Mouse (Mus musculus): ENCODE data around the gene Arid5a.

The Arid5a gene

DNA sequence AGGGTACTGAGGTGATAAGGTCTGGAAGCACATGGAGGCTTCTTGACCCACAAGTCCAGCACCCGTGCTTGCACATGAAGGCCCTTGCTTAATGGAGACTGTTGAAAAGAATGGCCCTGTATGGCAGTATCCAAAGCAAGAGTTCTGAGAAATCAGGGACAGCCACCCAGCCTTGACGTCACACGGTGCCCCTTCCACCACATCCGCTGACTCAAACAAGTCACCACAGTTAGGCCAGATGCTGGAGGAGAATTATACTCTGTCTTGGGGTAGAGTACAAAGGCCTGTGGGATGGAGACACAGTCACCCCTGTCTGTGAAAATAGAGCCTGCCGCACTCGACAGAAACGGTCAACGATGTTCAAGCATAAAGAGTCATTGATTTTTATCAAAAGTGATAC lies 14.1 kb upstream of the Arid5a start:
- no peak for DNase-seq (ENCODE audit: low read depth, low spot score)

DNA sequence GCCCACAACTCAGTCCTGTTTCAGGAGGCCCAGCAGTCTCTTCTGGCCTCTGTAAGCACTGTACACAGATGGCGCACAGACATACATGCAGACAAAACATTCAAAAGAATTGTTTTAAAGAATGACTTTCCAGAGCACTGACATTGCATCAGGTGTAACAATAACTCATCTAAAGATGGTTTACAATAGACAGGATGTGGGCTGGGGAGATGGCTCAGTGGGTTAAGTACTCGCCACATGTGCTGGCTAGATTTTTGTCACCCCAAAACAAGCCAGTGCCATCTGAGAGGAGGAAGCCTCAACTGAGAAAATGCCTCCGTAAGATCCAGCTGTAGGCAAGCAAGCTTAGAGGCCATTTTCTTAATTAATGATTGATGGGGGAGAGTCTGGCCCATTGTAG lies 13.1 kb upstream of the Arid5a start:
- DNase-seq (ENCODE audit: low read depth, low spot score) = no peak

DNA sequence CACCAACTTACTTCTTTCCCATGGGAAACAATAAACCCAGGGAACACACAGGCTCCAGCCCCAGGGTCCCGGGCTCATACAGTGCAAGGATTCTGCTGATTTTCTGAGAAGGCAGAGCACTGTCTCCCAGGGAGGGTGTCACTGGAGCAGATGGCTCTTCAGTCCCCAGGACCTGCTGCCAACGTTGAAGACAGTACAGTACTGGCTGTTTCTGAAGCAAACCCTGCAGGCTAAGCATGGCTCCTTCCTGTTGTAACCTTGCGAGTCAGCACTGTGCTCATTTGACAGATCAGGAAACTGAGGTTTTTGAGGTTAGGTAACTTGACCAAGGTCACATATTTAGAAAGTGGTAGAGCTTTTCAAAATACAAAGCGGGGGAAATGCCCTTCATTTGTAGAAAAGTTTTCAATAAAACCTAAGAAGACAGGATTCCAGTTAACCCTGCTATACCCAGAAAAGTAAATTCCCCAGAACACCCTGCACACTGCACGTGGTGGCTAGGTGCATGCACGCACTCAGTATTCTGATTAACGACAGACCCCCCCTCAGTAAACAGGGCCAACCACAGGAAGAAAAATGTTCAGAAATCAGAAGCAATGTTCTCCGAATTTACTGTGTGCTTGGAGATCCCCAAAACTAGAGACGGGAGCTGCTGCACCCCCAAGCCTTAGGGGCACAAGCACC lies 10.9 kb upstream of the Arid5a start:
- peak; percentile 52 for DNase-seq (ENCODE audit: low read depth, low spot score)

DNA sequence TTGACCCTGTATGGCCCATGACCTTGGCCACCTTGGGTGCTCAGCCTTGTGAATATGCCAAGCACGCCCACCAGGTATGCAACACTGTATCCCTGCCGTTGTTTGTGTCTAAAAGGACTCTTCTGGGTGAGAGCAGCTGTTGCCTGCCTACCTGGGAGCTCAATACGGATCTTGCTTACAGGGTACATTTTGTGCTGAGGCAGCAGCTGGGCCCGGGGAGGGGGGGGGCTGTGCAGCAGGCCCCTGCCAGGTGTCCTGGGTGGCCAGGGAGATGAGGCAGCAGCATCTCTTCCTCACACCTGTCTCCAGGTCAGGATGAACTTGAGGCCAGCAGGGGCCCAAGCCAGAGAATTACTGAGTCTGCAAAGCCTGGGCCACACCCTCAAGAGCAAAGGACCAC lies 9.4 kb upstream of the Arid5a start:
- no peak for DNase-seq (ENCODE audit: low read depth, low spot score)

DNA sequence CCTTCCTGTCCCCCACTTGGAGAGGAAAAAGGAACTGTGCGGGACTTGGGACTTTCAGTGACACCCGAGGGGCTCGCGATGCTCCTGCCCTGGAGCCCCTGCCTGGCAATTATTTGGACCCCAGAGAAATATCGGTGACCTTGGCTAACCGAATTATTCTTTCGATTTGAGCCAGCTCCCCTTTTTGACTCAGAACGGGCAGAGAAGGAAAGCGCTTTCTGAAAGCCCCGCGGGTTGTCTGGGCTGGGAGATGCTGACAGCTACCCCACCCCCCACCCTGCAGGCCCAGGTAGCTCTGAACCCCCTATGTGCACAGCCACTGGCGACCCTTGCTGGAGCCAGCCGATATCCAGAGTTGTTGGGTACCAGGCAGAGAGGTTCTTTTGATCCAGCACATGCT lies 8.4 kb upstream of the Arid5a start:
- DNase-seq (ENCODE audit: low read depth, low spot score) = no peak

DNA sequence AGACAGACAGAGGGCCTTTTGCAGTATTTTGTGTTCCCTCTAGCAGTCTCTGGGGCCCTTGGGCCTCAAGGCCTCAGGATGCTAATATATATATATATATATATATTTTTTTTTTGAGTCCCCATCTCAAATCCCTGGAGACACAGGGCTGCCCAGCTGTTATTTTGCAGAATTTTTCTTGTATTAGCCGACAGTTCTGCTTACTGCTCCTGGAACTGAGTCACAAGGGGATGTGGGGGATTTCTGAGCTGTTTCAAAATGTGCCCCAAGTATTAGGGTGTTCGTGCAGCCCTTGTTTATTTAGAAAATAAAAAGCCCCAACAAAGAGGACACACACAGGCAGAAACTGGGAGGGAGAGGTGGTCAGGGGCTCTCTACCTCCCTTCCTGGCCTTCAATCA lies 7.9 kb upstream of the Arid5a start:
- no peak for DNase-seq (ENCODE audit: low read depth, low spot score)

DNA sequence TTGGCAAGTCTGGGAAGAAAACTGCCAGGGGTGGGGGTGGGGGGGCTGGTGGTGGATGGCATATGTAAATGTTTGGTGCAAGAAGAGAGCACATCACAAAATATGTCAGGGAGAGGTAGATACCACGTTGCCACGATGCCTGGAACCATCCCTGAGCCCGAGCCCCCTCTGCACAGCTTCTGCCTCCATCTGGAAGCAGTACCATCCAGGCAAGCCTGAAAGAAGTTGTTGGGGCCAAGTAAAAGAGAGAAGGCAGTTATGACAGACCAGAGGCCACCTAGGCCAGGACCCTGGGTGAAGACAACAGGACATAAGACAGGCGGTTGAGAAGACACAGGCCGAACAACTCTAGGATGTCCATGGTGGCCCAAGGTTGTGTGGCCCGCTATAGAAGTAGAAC lies 7.0 kb upstream of the Arid5a start:
- DNase-seq (ENCODE audit: low read depth, low spot score) = no peak

DNA sequence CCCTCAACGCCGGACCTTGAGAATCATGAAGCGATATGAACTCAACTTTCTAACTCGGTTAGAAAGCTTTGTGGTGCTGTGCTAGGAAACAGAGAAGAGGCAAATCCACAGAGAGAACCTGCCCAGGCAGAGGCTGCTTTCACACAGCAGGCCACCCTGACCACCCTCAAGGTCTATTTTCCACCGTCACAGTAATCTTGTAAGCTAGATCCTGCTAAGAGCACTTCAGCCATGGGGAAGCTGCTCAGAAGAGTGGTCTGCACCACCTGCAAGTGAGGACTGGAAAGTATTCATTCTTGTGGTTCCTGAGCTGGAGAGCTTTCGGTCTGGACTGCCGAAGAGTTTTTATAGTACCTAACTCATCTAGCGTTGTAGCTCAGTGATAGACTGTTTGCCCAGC lies 5.3 kb upstream of the Arid5a start:
- DNase-seq (ENCODE audit: low read depth, low spot score) = no peak

DNA sequence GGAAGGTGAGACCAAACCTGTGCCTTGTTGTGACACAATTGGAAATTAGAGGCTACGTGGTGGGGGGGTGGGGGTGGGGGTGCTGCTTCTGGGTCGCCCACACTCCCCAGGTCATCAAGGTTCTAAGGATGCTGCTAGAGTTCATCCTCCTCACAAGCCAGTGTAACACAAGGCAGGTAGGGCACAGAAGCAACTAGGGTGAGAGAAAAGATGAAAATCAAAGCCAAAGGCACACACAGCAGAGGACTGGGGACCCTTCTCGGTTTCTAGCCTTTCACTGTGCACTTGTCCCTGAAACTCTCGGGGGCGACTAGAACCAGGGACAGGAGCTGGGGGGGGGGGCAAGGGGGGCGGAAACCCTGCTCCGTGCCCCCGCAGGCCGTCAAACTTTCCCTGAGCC lies 4.6 kb upstream of the Arid5a start:
- no peak for DNase-seq (ENCODE audit: low read depth, low spot score)

DNA sequence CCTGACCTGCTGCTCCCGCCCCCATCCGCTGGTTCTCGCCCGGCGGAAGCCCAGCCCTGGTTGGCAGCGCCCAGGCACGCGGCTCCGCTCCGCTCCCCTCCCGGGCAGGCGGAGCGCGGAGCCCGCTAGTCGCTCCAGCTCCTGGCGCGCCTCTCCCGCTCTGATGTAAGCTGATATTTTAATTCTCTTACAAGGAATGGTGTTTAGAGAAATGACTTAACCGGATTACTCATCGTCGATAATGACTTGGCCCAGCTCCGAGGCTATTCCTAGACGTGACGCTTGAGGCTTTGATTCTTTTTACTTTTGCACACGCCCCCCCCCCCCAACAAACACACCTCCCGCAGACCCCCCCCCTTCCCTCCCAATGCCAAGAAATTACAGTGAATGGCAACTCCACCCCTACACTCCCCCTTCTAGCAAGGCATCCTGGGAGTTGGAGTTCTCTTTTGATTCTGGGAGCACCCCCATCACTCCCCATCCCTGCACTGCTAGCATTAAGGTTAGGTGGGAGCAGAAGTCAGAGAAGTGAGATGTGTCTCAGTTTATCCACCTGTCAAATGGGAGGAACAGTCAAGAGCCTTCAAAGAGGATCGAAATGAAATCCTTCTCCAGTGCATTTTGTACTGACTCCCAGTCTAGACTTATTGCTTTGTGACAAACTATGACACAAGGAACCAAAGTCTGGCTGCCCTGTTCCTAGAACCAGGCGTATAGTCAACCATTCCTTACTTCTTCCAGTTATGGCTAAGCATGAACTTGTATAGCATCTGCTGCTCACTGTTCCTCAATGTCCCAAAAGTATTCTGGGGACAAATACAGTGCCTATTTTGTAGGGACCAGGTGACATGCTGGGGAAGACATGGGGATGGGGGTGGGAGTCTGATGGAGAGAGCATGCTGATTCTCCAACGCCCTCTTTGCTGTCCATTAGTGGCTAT lies 3.9 kb upstream of the Arid5a start:
- DNase-seq (ENCODE audit: low read depth, low spot score) = peak; percentile 84

DNA sequence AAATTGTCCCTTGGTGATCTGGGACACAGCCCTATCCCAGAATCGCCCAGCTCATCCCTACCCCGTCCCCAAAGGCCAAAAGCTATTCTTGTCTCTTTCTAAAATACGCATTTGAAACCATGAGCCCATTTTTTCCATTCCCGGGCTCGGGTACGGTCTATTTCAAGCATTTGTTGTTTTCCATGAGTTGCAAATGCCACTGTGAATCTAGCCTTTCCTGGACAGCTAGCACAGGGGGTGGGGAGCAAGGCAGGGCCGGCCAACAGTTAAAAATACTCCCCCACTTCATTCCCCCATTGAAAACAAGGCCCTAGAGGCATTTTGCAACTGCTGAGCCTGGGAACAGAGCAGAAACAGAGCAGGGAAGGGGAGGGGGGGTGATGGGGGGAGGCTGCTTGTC lies 2.8 kb upstream of the Arid5a start:
- DNase-seq (ENCODE audit: low read depth, low spot score) = no peak

DNA sequence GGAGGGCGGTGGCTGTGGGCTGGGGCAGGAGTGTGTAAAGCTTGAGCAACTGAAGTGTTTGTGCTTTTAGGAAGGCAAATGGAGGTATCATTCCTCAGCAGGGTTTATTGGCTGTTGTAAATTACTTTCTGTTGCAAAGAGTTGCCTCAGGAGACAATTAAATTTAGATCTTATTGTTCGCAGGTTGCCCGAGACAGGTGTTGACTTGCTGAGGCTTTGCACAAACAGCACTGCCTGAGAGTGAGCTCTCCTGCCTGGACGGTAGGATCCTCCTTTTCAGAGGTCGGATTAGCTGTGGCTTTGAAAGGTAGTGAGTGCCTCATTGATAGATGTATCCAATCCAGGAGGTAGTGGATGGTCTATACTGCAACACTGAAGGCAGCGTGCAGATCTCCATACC lies 1.4 kb upstream of the Arid5a start:
- no peak for DNase-seq (ENCODE audit: low read depth, low spot score)

DNA sequence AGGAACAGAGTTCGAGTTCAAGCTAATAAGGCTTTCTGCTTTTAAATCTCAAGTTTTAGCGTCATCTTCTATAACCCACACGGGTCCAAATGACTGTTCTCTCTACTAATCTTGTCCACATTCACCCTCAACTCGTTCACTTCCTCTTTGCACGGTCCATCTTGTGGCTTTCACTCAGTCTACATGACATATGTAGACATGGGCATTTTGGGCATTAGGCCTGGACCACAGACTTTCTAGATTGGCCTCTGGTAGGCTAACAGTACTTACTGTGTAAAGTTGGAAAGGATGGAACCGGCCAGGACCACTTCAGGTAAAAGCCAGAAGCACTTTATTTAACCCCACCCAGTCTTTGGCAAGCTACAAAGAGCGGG lies 425 bp upstream of the Arid5a start:
- no peak for DNase-seq (ENCODE audit: low read depth, low spot score)

DNA sequence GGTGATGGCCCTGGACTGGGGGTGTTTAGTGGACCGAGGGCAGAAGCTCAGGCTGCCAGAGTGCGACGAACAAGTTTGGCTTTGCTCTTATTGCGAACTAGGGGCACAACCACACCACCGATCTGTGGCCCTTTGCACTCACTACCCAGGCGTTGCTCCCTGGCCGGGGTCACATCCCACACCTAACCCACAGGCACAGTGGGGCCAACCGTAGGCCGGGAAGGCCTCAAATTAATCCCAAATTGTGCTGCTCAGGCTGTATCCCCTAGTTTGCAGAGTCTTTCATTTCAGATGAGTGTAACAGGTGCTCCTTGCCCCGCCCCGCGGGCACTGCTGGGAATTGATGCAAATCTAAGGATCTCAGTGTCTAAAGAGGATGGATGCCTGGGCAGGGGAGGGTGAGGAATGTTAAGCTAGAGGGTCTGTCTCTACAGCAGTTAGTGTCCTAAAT lies 943 bp downstream of the Arid5a start:
- no peak for DNase-seq (ENCODE audit: low read depth, low spot score)

DNA sequence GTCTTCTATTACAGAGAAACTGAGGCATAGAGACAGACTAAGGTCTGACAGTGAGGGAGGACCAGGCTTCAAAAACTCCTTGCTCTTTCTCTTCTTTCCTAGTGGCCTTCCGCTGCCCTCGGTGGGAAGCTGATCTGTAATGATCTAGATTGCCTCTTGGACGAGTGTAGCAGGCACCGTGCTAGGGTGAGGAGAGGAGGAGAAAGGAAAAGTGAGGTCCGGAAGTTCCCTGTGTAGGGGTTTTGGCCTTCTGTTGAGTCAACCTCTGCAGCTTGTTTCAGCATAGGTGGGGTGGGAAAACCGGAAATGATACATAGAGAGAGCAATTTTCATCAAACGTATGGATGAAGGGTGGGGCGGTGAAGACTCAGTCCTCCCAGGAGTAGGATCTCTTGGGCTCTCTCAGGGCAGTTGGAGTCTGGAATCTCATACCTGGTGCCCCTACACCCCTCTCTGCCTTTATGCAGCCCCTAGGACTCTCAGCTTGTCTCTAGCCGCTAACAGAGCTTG lies 1.5 kb downstream of the Arid5a start:
- DNase-seq (ENCODE audit: low read depth, low spot score) = no peak

DNA sequence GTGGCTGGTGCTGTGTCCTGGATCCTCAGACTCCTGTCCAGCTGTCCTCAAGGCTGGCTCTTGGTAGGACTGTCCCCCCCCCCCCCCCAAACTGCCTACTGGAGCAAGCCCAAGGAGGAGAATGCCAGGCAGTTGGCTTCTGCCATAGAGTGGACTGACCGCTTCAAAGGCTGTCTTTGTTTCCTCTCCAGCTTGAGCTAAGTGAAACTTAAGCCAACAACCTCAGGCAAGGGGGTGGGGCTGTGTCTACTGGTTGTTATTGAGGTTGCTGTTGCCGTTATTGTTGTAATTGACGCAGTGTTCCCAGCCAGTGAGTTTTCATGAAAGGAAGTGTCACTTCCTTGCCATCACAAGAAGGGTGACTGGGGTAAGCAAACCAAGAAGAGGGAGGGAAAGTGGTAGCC lies 2.0 kb downstream of the Arid5a start:
- no peak for DNase-seq (ENCODE audit: low read depth, low spot score)

DNA sequence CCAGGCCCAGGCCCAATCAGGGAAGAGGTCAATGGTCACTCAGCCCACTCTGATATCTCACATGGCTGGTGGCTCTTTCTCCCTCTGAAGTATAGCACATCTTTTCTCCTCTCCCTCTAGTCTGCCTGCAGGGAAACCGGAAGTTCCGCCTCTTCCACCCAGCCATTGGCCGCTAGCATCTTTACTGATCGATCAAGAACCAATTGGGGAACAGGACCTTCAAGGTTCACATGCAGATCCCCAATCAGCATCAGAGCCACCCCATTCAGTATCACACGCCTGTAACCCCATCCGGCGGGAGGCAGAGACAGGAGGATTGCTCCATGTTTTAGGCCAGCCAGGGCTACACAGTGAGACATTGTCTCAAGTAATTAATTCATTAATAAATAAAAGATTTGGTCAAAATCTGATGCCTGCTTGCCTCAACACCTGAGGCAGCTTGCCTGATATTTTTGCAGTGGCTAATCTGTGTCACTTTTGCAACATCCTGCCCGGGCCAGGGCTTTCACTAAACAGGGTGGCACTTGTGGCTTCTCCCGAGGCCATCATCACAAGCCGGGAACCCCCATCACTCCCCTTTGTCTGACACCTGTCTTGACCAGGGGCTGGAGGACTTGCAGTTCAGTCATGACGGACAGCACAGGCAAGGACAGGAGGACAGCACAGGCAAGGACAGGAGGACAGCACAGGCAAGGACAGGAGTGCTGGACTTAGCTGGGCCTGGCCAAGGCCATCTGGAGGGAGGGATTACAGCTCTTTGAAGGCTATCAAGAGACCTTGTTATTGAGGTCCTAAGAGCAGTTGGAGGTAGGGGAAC lies 7.6 kb downstream of the Arid5a start:
- DNase-seq (ENCODE audit: low read depth, low spot score) = peak; percentile 48

DNA sequence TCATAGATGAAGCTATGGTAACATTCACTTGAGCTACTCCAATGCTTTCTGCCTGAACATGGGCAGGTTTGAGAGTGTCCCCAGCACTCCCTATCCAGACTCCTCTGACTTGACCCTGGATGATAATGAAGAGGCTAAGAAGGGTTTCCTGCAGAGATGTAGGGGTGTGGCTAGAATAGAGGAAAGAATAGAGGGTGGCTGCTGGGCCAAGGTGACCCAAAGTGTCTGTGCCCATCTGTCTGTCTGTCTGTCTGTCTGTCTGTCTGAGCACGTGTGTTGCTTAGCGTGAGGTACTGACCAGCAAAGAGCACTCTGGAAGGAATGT lies 8.2 kb downstream of the Arid5a start:
- no peak for DNase-seq (ENCODE audit: low read depth, low spot score)

DNA sequence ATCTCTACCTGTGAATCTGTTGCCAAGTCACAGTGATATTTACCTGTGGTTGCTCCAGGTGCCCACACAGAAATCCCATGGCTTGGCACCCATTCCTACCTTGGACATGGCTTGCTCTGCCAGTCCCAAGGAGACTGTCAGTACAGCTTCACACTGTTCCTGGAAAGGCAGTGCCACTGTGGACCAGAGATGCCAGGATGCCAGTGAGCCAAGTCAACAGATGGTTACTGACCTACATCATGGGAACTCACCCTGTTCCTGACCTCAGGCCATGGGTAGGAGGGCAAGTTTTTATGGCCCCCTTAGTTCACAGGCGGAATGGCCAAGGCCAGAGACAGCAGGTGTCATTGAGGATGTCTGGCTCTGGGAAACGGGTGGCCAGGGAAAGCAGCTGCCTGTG lies 13.6 kb downstream of the Arid5a start:
- no peak for DNase-seq (ENCODE audit: low read depth, low spot score)

DNA sequence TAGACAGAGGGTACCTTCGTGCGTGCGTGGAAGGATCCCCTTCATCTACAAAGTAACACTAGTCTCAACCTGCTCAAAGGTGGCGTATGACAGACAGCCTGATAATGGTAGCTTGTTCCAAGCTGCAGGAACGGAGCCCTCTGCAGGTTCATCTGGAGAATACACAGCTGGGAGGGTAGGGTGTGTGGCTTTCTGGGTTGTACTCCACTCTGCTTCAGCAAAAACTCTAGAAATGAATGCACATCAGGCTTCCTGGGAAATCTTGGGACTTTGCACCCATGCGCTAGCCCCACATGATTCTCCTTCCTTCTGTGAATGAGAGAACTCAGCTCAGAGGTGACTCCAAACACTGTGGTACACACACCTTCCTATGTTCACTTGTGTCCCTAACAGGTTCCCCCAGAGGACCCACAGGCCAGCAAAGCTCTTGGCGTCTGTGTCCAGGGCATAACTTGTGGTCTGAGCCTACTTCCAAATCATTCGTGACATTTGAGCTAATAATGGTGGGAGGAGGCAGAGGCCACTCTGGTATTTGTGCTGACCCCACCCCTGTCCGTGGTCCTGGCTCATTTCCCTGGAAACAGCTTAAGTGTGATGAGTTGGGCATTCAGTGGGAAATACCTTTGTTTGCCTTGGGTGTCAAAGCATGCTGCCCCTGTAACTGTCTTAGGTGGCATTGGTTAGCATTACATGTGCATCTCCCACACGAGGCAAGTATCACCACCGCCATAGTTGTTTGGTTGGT lies 14.5 kb downstream of the Arid5a start:
- DNase-seq (ENCODE audit: low read depth, low spot score) = peak; percentile 55

DNA sequence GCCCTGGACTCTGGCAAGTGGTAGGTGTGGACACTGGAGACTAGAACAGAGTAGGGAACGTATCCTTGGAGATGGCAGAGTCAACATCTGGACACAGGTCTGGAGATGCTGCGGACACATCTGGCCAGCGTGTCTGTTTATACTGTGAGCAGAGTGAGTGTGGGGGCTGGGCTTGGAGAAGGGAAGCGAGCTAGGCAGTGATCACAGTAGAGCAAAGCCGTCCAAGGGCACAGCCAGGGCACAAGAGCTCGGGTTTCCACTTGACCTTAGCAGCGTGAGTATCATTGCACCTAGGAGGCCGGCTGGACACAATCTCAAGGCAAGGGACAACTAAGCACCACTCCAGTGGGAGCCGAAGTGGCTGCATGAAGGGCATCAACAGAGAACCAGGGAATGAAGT lies 15.5 kb downstream of the Arid5a start:
- no peak for DNase-seq (ENCODE audit: low read depth, low spot score)

Measured in 3T3-L1 (cell line).